Mouse (Mus musculus) lung, postnatal 0 days (tissue): ENCODE data around the gene Sidt1.

ENCODE experiments used
- CTCF ChIP-seq: IDR thresholded peaks from 2 replicates; pipeline ENCODE4 v1.5.1; 2016; ENCODE audit warnings: antibody characterized with exemption, mild to moderate bottlenecking
- EP300 ChIP-seq: IDR thresholded peaks from 2 replicates; pipeline ENCODE4 v1.6.1; 2016; ENCODE audit warnings: antibody characterized with exemption, mild to moderate bottlenecking, control low read depth

GRCm38 (mm10) chr16:44331671-44331994, 1.4 kb downstream of the Sidt1 start:
- TF ChIP-seq CTCF (no peak), EP300 (no peak)
